Mouse (Mus musculus) liver, postnatal 0 days (tissue): ENCODE measurements at regions not wholly inside any gene's neighbourhood (a gene's known extent, or its start where the extent isn't known, plus 50 kb on each side); places are given as distances from the start of the nearest gene placed in this dataset.

Experiments
- CTCF ChIP-seq: sonication (generic); IDR thresholded peaks from 2 replicates; pipeline ENCODE4 v1.5.1; 2016; ENCODE audit warnings: antibody characterized with exemption, low read depth
- EP300 ChIP-seq: IDR thresholded peaks from 2 replicates; pipeline ENCODE4 v1.6.1; 2016; ENCODE audit warnings: antibody characterized with exemption, low read depth, mild to moderate bottlenecking

DNA sequence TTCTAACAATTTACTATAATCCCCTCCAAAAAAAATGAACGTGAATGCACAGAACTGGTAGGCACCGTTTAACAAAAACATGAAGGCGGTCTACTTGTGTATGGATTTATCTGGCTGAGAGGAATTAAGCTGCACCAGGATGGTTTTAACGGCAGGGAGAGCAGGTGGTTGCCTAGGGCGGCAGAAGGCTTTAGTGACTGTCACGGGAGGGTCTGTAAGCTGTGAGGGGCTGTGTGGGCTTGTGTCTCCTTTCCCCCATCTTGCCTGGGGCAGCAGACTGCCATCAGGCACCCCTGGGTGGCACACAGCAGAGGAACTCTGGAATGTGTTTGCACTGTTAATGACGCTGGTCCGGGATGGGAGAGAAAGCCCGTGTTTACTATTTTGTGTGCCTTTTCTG is 308.6 kb downstream of the Irs2 start:
- TF ChIP-seq CTCF (no peak), EP300 (no peak)
